Mouse (Mus musculus) midbrain, embryonic 15.5 days (tissue): ENCODE measurements around the gene Plcb1. TPM values are rescaled to one million over a fixed set of nuclear protein-coding genes. Genes with fewer than 3 reads are reported as not detected.
"Not testable (repeated sequence)": the region's sequence is repeated elsewhere in the genome, so short reads cannot be mapped to it uniquely, and the experiment has no call there.

Experiments
- ATAC-seq: fragments of 200-750 bp; cut with Nextera tagmentation; replicated peaks from 2 replicates; pipeline ENCODE4 v1.8.0; 2017; ENCODE audit warnings: moderate TSS enrichment
- H3K27ac ChIP-seq: fragments of 300-500 bp; sonication (generic); 2 replicates; pipeline ENCODE4 v1.5.1; 2015; ENCODE audit warnings: mild to moderate bottlenecking, inconsistent platforms
- H3K27me3 ChIP-seq: fragments of 300-500 bp; sonication (generic); replicated peaks from 2 replicates; pipeline ENCODE4 v1.6.1; 2015; ENCODE audit warnings: inconsistent platforms
- H3K36me3 ChIP-seq: fragments of 300-500 bp; sonication (generic); replicated peaks from 2 replicates; pipeline ENCODE4 v1.6.1; 2015; ENCODE audit warnings: inconsistent platforms
- H3K4me1 ChIP-seq: fragments of 300-500 bp; sonication (generic); 2 replicates; pipeline ENCODE4 v1.6.1; 2015; ENCODE audit warnings: inconsistent platforms
- H3K4me2 ChIP-seq: fragments of 300-500 bp; sonication (generic); 2 replicates; pipeline ENCODE4 v1.6.1; 2015; ENCODE audit warnings: inconsistent platforms, mild to moderate bottlenecking, moderate library complexity
- H3K4me3 ChIP-seq: fragments of 300-500 bp; sonication (generic); 2 replicates; pipeline ENCODE4 v1.5.1; 2015; ENCODE audit warnings: mild to moderate bottlenecking, inconsistent platforms
- H3K9ac ChIP-seq: fragments of 300-500 bp; sonication (generic); 2 replicates; pipeline ENCODE4 v1.6.1; 2015; ENCODE audit warnings: mild to moderate bottlenecking, inconsistent platforms
- H3K9me3 ChIP-seq: fragments of 300-500 bp; sonication (generic); 2 replicates; pipeline ENCODE4 v1.6.1; 2016; ENCODE audit warnings: inconsistent platforms
- WGBS: fragments of 180-500 bp; shearing (Covaris S2); methylation state at CpG from one replicate; pipeline ENCODE4 v1.1.7; 2015; ENCODE audit warnings: mixed read lengths; 5-methylcytosine and 5-hydroxymethylcytosine counted together
- polyA plus RNA-seq: library from polyadenylated mRNA; unstranded; fragments of >200 nt; fragmentation: Nextera tagmentation; extraction: Ambion mirVana; gene quantifications from 2 replicates; pipeline ENCODE4 v1.2.1, GENCODE M21; 2015

The Plcb1 gene
- polyA plus RNA-seq, 1 experiment from 2014 or later: 38.0 TPM

- H3K9me3 ChIP-seq: no peaks in the 10 kb centered on the region
- no peaks in the 10 kb centered on the region for H3K27me3 ChIP-seq
- H3K4me1 ChIP-seq: 0 out of 2 replicates have a peak, but pooled peaks cover 3% of the 10 kb centered on the region
- WGBS: 75% methylated on average over 9 of the region's 9 CpGs
- no peak overlapping the region for H3K4me3 ChIP-seq
- H3K36me3 ChIP-seq: no peaks in the 10 kb centered on the region
- no peak for ATAC-seq
- H3K9ac ChIP-seq: no peak overlapping the region
- no peak overlapping the region for H3K27ac ChIP-seq
- H3K4me2 ChIP-seq: no peak overlapping the region
Measured at GRCm38 (mm10) chr2:134989650-134990292, 203.9 kb downstream of the Plcb1 start.

- no peaks in the 10 kb centered on the region for H3K27me3 ChIP-seq
- ATAC-seq: no peak
- no peak overlapping the region for H3K27ac ChIP-seq
- no peaks in the 10 kb centered on the region for H3K4me1 ChIP-seq
- no peaks in the 10 kb centered on the region for H3K36me3 ChIP-seq
- 89% methylated on average over 1 of the region's 1 CpGs for WGBS
- no peak overlapping the region for H3K4me3 ChIP-seq
- H3K4me2 ChIP-seq: no peak overlapping the region
- no peak overlapping the region for H3K9ac ChIP-seq
- H3K9me3 ChIP-seq: no peaks in the 10 kb centered on the region
Measured at GRCm38 (mm10) chr2:135007134-135007533, 221.3 kb downstream of the Plcb1 start.

DNA sequence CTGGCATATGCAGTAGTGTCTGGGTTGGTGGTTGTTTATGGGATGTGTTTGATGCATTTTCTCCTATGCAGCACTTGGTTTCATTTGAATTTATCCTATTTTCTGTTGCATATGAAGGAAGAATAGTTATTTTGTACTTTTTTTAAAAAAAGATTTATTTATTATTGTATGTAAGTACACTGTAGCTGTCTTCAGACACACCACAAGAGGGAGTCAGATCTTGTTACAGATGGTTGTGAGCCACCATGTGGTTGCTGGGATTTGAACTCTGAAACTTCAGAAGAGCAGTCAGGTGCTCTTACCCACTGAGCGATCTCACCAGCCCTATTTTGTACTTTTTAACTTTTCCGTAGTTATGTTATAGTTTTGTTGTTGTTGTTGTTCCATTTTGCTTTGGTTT is 222.0 kb downstream of the Plcb1 start:
- not testable (repeated sequence) for H3K4me3 ChIP-seq, H3K9ac ChIP-seq, H3K27ac ChIP-seq, H3K4me1 ChIP-seq, H3K4me2 ChIP-seq, ATAC-seq, H3K9me3 ChIP-seq, H3K27me3 ChIP-seq, H3K36me3 ChIP-seq
- WGBS: 95% methylated on average over 2 of the region's 2 CpGs

DNA sequence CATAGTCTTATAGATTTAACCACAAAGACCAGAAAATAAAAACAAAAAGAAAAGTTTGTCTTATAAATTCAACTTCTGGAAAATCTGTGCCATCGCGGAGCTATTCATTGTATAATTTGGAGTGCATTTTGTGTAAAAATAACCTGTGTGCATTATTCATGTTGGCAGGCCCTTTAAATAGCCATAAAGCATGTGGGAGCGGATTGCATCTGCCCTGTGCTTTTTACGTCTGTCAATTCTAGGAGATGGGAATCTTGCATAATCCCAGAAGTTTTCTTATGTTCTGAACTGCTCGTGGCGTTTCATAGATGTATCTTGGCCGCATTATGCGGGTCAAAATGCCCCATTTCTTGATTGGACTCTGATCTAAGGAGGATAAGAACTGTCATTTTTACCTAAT is 224.5 kb downstream of the Plcb1 start:
- Histone ChIP-seq H3K4me3 (no peak overlapping the region), H3K4me2 (no peak overlapping the region), H3K9me3 (no peaks in the 10 kb centered on the region), H3K36me3 (no peaks in the 10 kb centered on the region), H3K4me1 (no peaks in the 10 kb centered on the region), H3K27ac (no peak overlapping the region), H3K27me3 (no peaks in the 10 kb centered on the region), H3K9ac (no peak overlapping the region)
- WGBS: 72% methylated on average over 8 of the region's 8 CpGs
- no peak for ATAC-seq

- Histone ChIP-seq H3K4me1 (no peaks in the 10 kb centered on the region), H3K4me2 (no peak overlapping the region), H3K27me3 (no peaks in the 10 kb centered on the region), H3K9me3 (no peaks in the 10 kb centered on the region), H3K36me3 (no peaks in the 10 kb centered on the region), H3K4me3 (no peak overlapping the region), H3K27ac (no peak overlapping the region), H3K9ac (no peak overlapping the region)
- 79% methylated on average over 6 of the region's 6 CpGs for WGBS
- no peak for ATAC-seq
Measured at GRCm38 (mm10) chr2:135015501-135015900, 229.6 kb downstream of the Plcb1 start.

GRCm38 (mm10) chr2:135018275-135018674 is 232.4 kb downstream of the Plcb1 start:
- Histone ChIP-seq H3K9ac (no peak overlapping the region), H3K4me3 (no peak overlapping the region), H3K27ac (no peak overlapping the region), H3K4me1 (no peaks in the 10 kb centered on the region), H3K27me3 (no peaks in the 10 kb centered on the region), H3K36me3 (no peaks in the 10 kb centered on the region), H3K4me2 (no peak overlapping the region), H3K9me3 (no peaks in the 10 kb centered on the region)
- 83% methylated on average over 1 of the region's 1 CpGs for WGBS
- ATAC-seq: no peak

DNA sequence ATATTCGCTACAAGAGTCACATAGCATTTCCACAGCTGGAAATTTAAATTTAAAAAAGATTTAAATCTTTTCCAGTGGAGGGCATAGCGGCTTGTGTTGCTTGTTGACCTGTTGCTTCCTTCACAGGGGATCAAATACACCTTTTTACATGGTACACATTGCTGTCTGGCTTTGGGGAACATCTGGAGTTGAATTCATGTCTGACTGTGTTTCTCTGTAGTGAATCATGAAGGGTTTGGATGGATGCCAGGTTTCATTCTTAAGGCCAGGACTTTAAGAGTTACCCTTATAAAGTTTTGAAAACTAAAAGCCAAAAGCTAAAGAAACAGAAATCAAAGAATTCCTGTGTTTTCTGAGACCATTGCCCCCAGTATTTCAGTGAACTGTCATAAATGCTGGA is 232.8 kb downstream of the Plcb1 start:
- no peaks in the 10 kb centered on the region for H3K4me1 ChIP-seq
- H3K4me3 ChIP-seq: no peak overlapping the region
- H3K36me3 ChIP-seq: no peaks in the 10 kb centered on the region
- H3K27me3 ChIP-seq: no peaks in the 10 kb centered on the region
- ATAC-seq: no peak
- no peak overlapping the region for H3K9ac ChIP-seq
- WGBS: 79% methylated on average over 2 of the region's 2 CpGs
- no peak overlapping the region for H3K4me2 ChIP-seq
- H3K27ac ChIP-seq: no peak overlapping the region
- H3K9me3 ChIP-seq: no peaks in the 10 kb centered on the region

DNA sequence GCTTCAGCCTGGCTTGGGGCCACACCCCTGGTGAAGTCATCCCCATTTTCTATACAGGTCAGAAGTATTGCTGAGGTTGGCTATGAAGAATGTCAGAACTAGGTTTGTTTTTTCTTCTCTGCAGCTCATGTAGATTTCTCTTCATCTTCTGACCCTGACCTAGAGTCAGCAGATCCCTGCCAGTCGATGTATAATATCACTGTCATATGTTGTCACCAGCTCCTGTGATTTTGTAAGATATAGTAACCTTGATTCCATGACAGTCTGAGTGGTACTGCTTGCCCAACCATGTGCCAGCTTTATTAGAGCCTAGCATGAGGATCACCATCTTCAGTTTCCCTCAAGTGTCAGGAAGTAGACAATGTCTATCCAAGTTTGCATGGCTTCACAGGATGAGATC is 233.7 kb downstream of the Plcb1 start:
- ATAC-seq: no peak
- 90% methylated on average over 1 of the region's 1 CpGs for WGBS
- no peaks in the 10 kb centered on the region for H3K9me3 ChIP-seq
- H3K36me3 ChIP-seq: no peaks in the 10 kb centered on the region
- no peak overlapping the region for H3K4me2 ChIP-seq
- H3K27me3 ChIP-seq: no peaks in the 10 kb centered on the region
- H3K4me3 ChIP-seq: no peak overlapping the region
- no peaks in the 10 kb centered on the region for H3K4me1 ChIP-seq
- H3K9ac ChIP-seq: no peak overlapping the region
- H3K27ac ChIP-seq: no peak overlapping the region

- Histone ChIP-seq H3K4me2 (peak overlapping the region; percentile 42), H3K27me3 (no peaks in the 10 kb centered on the region), H3K4me1 (peaks cover 14% of the 10 kb centered on the region), H3K9me3 (no peaks in the 10 kb centered on the region), H3K27ac (peak overlapping the region; percentile 42), H3K9ac (no peak overlapping the region), H3K4me3 (peak overlapping the region; percentile 2; the same call in 1 of the 2 replicates), H3K36me3 (no peaks in the 10 kb centered on the region)
- 12% methylated on average over 5 of the region's 5 CpGs for WGBS
- ATAC-seq: peak; percentile 62
Measured at GRCm38 (mm10) chr2:135029288-135029687, 243.4 kb downstream of the Plcb1 start.

- peak overlapping the region; percentile 42 for H3K4me2 ChIP-seq
- WGBS: 19% methylated on average over 6 of the region's 6 CpGs
- no peak overlapping the region for H3K9ac ChIP-seq
- H3K4me1 ChIP-seq: peaks cover 14% of the 10 kb centered on the region
- H3K4me3 ChIP-seq: peak overlapping the region; percentile 2; the same call in 1 of the 2 replicates
- H3K9me3 ChIP-seq: no peaks in the 10 kb centered on the region
- peak; percentile 69 for ATAC-seq
- H3K27me3 ChIP-seq: no peaks in the 10 kb centered on the region
- H3K27ac ChIP-seq: peak overlapping the region; percentile 42
- H3K36me3 ChIP-seq: no peaks in the 10 kb centered on the region
Measured at GRCm38 (mm10) chr2:135029700-135030099, 243.8 kb downstream of the Plcb1 start.

GRCm38 (mm10) chr2:135035640-135036260 is 249.9 kb downstream of the Plcb1 start:
- H3K27me3 ChIP-seq: no peaks in the 10 kb centered on the region
- ATAC-seq: no peak
- H3K4me3 ChIP-seq: no peak overlapping the region
- H3K4me1 ChIP-seq: no peaks in the 10 kb centered on the region
- no peak overlapping the region for H3K27ac ChIP-seq
- no peak overlapping the region for H3K4me2 ChIP-seq
- no peaks in the 10 kb centered on the region for H3K9me3 ChIP-seq
- no peak overlapping the region for H3K9ac ChIP-seq
- WGBS: 52% methylated on average over 4 of the region's 4 CpGs
- no peaks in the 10 kb centered on the region for H3K36me3 ChIP-seq

GRCm38 (mm10) chr2:135048791-135049190 is 262.9 kb downstream of the Plcb1 start:
- Histone ChIP-seq H3K27me3 (no peaks in the 10 kb centered on the region), H3K9me3 (no peaks in the 10 kb centered on the region), H3K36me3 (no peaks in the 10 kb centered on the region), H3K4me2 (no peak overlapping the region), H3K4me1 (no peaks in the 10 kb centered on the region), H3K4me3 (no peak overlapping the region), H3K27ac (no peak overlapping the region), H3K9ac (no peak overlapping the region)
- no peak for ATAC-seq
- WGBS: 64% methylated on average over 2 of the region's 2 CpGs

DNA sequence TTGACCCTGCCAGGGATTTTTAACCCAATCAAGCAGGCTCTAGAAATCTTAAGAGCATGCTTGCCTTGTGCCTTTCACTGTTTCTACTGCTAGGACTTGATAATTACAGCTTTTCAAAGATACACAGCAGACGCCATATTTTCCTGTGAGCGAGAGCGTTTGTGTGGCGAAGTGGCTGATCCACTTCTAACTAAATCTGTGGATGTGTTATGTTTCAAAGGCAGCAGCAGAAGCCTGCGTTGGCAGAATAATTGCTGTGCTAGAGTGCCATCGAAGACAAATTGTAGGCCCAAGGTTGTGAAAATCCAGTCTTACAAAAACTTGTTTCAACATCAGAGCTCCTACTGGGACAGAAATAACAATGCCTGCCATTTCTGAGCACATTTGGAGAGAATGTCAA is 263.4 kb downstream of the Plcb1 start:
- no peaks in the 10 kb centered on the region for H3K36me3 ChIP-seq
- no peak overlapping the region for H3K27ac ChIP-seq
- H3K9me3 ChIP-seq: no peaks in the 10 kb centered on the region
- H3K4me1 ChIP-seq: no peaks in the 10 kb centered on the region
- no peak for ATAC-seq
- 69% methylated on average over 6 of the region's 6 CpGs for WGBS
- H3K27me3 ChIP-seq: no peaks in the 10 kb centered on the region
- no peak overlapping the region for H3K9ac ChIP-seq
- no peak overlapping the region for H3K4me3 ChIP-seq
- H3K4me2 ChIP-seq: no peak overlapping the region
